Mouse (Mus musculus) kidney, adult 2 months (tissue): ENCODE results near the gene Ccdc180.

Experiments
- CTCF ChIP-seq: fragments of 200-500 bp; conservative IDR thresholded peaks from 2 replicates; pipeline ENCODE4 v1.5.1; 2011; ENCODE audit warnings: low read depth, mild to moderate bottlenecking, control low read depth, low read length, moderate library complexity, mixed read lengths; ENCODE audit not compliant: insufficient read depth, insufficient read length
- POLR2A ChIP-seq: fragments of 200-500 bp; IDR thresholded peaks from one replicate; pipeline ENCODE4 v1.6.1; 2011; ENCODE audit warnings: low read depth, low read length, control low read depth

- no peak for TF ChIP-seq CTCF
- no peak for TF ChIP-seq POLR2A
These were observed 31.7 kb downstream of the Ccdc180 start for GRCm38 (mm10) chr4:45921663-45922435.
